Mouse (Mus musculus) ES-Bruce4 (cell line): ENCODE data around the gene Eif4b. TPM values are rescaled to one million over a fixed set of nuclear protein-coding genes. Genes with fewer than 3 reads are reported as not detected.

ENCODE experiments used
- H3K27ac ChIP-seq: 2 replicates; pipeline ENCODE4 v1.5.1; 2012; ENCODE audit warnings: low read length, inconsistent platforms; ENCODE audit not compliant: insufficient read depth
- H3K27me3 ChIP-seq: 2 replicates; pipeline ENCODE4 v1.6.1; 2012; ENCODE audit warnings: mild to moderate bottlenecking, low read length, inconsistent platforms; ENCODE audit not compliant: control insufficient read depth, poor library complexity, insufficient read depth, severe bottlenecking
- H3K36me3 ChIP-seq: 2 replicates; pipeline ENCODE4 v1.6.1; 2012; ENCODE audit warnings: inconsistent platforms, mild to moderate bottlenecking, low read length, moderate library complexity; ENCODE audit not compliant: control insufficient read depth, poor library complexity, insufficient read depth, severe bottlenecking
- H3K4me1 ChIP-seq: one replicate; pipeline ENCODE4 v1.8.1; 2011; ENCODE audit warnings: low read length; ENCODE audit not compliant: control insufficient read depth, insufficient read depth
- H3K4me3 ChIP-seq: 2 replicates; pipeline ENCODE4 v1.5.1; 2011; ENCODE audit warnings: low read depth, mild to moderate bottlenecking, low read length
- H3K9ac ChIP-seq: 2 replicates; pipeline ENCODE4 v1.6.1; 2012; ENCODE audit warnings: low read depth, mild to moderate bottlenecking, inconsistent platforms; ENCODE audit not compliant: poor library complexity, severe bottlenecking
- H3K9me3 ChIP-seq: replicated peaks from 2 replicates; pipeline ENCODE4 v1.6.1; 2012; ENCODE audit warnings: mild to moderate bottlenecking, low read length, inconsistent platforms; ENCODE audit not compliant: control insufficient read depth, poor library complexity, insufficient read depth, severe bottlenecking
- CTCF ChIP-seq: IDR thresholded peaks from one replicate; pipeline ENCODE4 v1.8.1; 2011; ENCODE audit warnings: low read depth, low read length
- EP300 ChIP-seq: IDR thresholded peaks from 2 replicates; pipeline ENCODE4 v1.6.1; 2011; ENCODE audit warnings: low read depth, low read length; ENCODE audit not compliant: insufficient read depth
- POLR2A ChIP-seq: IDR thresholded peaks from one replicate; pipeline ENCODE4 v1.8.1; 2011; ENCODE audit warnings: low read length; ENCODE audit not compliant: insufficient read depth
- polyA plus RNA-seq: library from polyadenylated mRNA; stranded (reverse); fragments of >200 nt; gene quantifications from 2 replicates; pipeline ENCODE4 v1.2.4, GENCODE M21; 2011; ENCODE audit warnings: low read depth; ENCODE audit not compliant: missing spikeins, insufficient read depth, insufficient read length

Gene Eif4b
- polyA plus RNA-seq, 1 experiment = 584 TPM

GRCm38 (mm10) chr15:102072963-102073558 lies 512 bp upstream of the Eif4b start:
- Histone ChIP-seq H3K9me3 (no peaks in the 10 kb centered on the region), H3K36me3 (peaks cover 11% of the 10 kb centered on the region), H3K4me1 (no peaks in the 10 kb centered on the region), H3K9ac (peak overlapping the region; percentile 77), H3K4me3 (peak overlapping the region; percentile 50; the same call in 1 of the 2 replicates), H3K27me3 (no peaks in the 10 kb centered on the region), H3K27ac (no peak overlapping the region)
- TF ChIP-seq EP300 (no peak), POLR2A (no peak), CTCF (no peak)

- no peaks in the 10 kb centered on the region for H3K9me3 ChIP-seq
Measured at GRCm38 (mm10) chr15:102074070-102074731, 628 bp downstream of the Eif4b start.

GRCm38 (mm10) chr15:102074876-102075585 lies 1.5 kb downstream of the Eif4b start:
- TF ChIP-seq POLR2A = no peak
- no peak for TF ChIP-seq CTCF
- TF ChIP-seq EP300 = no peak
- peak overlapping the region; percentile 66 for H3K27ac ChIP-seq
- no peaks in the 10 kb centered on the region for H3K4me1 ChIP-seq
- H3K27me3 ChIP-seq = no peaks in the 10 kb centered on the region
- H3K9me3 ChIP-seq = no peaks in the 10 kb centered on the region
- H3K4me3 ChIP-seq = peak overlapping the region; percentile 93
- H3K36me3 ChIP-seq = peaks cover 15% of the 10 kb centered on the region
- H3K9ac ChIP-seq = peak overlapping the region; percentile 94

More at GRCm38 (mm10) chr15:102074070-102074731, 628 bp downstream of the Eif4b start:
- Histone ChIP-seq H3K27me3 (no peaks in the 10 kb centered on the region), H3K27ac (peak overlapping the region; percentile 66), H3K4me3 (peak overlapping the region; percentile 98), H3K9ac (peak overlapping the region; percentile 94), H3K36me3 (peaks cover 14% of the 10 kb centered on the region), H3K4me1 (no peaks in the 10 kb centered on the region)
- no peak for TF ChIP-seq CTCF
- no peak for TF ChIP-seq EP300
- TF ChIP-seq POLR2A = no peak

- Histone ChIP-seq H3K4me1 (no peaks in the 10 kb centered on the region), H3K27me3 (no peaks in the 10 kb centered on the region), H3K36me3 (peaks cover 33% of the 10 kb centered on the region), H3K9ac (peak overlapping the region; percentile 57), H3K9me3 (no peaks in the 10 kb centered on the region), H3K4me3 (no peak overlapping the region), H3K27ac (no peak overlapping the region)
- TF ChIP-seq CTCF (no peak), EP300 (no peak)
Measured at GRCm38 (mm10) chr15:102077111-102077677, 3.6 kb downstream of the Eif4b start.

- Histone ChIP-seq H3K4me3 (no peak overlapping the region), H3K9ac (no peak overlapping the region), H3K4me1 (no peaks in the 10 kb centered on the region), H3K27me3 (no peaks in the 10 kb centered on the region), H3K9me3 (no peaks in the 10 kb centered on the region), H3K36me3 (peaks cover 53% of the 10 kb centered on the region), H3K27ac (no peak overlapping the region)
- TF ChIP-seq EP300 = no peak
- TF ChIP-seq CTCF = no peak
Measured at GRCm38 (mm10) chr15:102079221-102079620, 5.6 kb downstream of the Eif4b start.
